Mouse (Mus musculus): Measurements from ENCODE around the gene Ankrd37.

Ankrd37 gene

DNA sequence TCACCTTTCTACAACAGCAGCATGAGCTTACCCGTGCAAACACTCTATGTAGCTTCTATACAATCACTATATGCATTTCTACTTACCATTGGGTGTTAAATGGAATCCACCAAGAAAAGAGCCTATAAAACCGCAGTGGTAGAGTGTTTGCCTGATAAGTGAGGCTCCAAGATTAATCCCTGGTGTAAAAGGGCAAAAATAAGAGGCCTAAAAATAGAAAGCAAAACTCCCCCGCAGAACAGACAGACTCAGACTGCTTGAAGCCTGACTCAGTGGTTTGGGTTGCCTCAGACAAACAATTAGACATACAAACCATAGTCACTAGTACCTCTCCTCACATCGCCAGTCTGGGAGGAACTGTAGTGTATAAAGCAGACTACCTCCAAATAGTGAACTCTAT, at the start of gene Ankrd37:
Gene Ankrd37, minus strand, starts transcription at position 112 of the 400 bp plus-strand sequence.
- no peak for DNase-seq

DNA sequence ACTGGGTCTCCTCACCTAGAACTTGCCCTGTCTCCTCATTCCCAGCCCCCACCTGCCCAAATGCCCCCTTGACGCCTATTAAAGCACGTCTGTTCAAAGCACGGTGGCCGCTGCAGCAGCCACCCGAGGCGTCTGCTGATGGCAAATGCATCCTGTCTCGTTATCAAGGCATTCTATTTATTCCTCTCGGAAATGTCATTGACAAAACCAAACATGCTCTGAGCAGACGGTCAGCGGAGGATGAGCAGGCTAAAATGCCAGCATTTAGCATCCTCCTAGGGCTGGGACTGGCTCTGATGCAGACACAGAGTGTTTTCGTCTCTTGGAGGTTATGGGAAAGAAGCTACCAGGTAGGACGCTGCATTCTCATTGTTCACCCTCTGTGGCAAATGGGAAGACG, 34.8 kb upstream of the Ankrd37 start:
- DNase-seq: no peak

DNA sequence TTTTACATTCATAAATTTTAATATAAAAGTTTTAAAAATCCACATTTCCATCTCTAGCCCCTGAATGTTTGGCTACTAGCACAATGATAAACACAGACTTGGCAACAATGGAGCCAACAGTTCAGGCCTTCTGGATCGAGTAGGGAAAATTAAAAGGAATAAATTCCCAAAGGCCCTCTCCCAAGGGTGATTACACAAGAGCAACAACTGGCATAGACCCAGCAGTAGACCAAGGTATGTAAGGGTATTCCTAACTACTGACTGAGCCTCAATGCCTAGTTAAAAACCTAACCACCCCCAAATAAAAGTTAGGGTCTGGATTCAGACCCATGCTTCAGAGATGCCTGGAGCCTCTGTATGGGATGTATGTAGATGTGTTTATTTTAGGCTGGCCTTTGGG, 34.2 kb upstream of the Ankrd37 start:
- no peak for DNase-seq

DNA sequence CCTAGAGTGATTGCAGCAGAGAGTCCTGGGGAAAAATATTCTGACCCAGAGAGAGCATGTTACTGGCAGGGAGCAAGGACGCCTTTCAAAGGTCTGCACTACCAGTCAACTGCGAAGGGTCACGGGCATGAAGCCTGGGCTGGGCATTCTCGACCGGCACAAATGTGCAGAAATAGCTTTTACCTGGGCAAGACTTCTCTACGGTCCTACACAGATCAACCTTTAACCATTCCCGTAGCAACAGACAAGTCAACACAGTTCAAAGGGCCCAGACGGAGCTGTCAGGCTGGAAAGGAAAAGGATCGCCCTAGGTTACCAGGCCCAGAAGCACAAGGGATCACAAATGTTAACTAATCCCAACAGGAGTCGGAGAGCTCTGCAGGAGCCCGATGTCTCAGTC, 30.7 kb upstream of the Ankrd37 start:
- no peak for DNase-seq

DNA sequence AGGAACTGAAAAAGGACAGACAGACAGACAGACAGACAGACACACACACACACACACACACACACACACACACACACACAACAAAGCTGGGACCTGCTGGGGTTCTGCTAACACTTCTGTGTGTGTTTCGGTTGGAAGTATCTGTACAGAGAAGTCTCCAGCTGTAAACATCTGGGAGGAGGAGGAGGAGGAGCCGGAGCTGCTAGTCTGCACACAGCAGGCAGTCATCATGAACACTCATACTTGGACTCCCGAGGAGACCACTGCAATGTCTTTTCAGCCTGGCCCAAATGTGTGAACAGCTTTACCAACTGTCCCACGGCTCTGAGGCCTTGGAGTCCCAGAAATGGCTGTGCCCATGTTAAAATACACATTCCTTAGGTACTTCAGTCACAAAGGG, 18.9 kb upstream of the Ankrd37 start:
- DNase-seq: peak; percentile 58 to 80

DNA sequence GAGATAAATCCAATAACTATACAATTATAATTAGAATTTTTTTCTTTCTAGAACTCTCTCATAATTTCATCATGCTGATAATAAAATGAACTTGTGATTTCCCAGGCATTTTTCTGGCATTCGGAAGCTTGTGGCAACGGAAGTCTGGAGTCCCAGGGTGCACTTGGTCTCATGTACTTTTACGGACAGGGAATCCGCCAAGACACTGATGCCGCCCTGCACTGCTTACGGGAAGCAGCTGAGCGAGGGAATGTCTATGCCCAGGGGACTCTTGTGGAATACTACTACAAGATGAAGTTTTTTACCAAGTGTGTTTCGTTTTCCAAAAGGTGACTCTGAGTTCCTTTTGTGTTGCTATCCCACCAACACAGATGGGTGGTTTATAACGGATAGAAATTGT, 17.3 kb upstream of the Ankrd37 start:
- no peak for DNase-seq

DNA sequence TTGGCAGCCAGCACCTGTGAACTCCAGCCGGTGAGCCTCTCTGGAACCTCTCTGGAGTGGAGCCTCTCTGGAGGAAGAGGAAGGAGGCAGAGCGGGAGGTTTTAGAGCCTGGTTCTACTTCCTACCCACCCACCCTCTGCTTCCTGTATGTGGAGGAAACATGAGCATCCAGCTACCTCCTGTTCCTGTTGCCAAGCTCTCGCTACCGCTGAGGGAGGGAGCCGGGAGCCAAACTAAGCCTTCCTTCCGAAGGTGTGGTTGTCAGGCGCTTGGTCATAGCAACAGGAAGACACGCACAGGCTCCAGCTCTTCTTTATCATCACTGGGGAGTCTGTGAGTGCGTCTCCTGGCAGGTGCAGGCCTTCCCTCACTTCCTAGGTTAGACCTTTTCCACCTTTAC, 16.7 kb upstream of the Ankrd37 start:
- DNase-seq: no peak

DNA sequence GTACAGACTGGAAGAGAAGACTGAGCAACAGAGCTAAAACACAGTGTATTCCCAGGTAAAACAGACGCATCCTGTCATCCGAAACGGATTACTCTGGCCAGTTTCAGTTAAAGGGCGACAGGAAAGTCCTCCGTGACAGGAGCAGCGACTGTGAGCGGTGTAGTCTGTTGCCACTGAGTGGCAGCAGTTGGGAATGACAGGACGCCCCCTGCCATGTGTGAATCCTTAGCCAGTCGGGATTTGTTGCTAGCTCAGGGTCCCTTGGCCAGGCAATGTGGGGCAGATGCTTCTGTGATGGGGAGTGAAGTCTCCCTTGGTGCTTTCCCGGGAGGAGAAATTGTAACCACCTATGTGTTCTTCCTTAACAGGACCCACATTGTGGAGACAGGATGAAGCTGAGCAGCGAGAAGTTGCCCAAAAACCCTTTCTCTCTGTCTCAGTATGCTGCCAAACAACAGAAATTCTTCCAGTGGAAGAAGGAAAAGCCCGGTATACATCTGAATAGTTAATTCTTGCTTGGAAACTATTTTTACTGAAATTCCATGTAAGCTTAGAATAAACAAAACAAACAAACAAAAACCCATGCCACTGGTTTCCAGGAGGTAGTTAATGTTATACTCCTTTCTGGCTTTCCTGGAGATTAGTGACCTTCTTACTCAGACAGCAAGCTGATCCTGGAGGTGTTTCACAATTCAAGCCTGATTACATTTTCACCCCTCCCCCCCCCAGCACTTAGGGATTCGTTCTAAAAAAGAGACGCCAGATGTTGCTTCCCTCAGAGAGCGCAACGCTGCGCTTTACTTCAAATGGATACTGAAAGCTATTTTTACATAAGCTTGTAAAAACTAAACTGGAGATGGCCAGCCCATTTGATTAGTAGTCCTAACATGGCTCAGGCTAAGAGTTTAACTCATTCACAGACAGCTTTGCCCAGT, 5.5 kb upstream of the Ankrd37 start:
- DNase-seq: peak; percentile 43 to 64

DNA sequence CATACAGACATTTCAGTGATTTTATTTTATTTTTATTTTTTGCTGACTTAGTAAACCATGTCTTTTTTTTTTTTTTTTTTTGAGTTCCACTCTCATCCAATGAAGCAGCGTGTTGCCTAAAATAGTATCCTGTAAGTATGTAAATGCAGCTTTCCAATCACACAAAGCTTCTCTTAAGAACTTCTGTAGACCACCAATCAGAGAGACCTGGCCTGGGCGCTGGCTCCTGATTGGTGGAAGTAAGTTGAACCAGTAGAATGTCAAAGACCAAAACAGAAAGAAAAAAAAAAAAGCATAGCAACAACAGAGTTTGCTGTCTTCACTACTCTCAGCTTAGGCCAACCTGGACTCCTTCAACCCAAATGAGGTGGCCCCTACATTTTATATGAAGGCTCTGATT, 4.8 kb upstream of the Ankrd37 start:
- DNase-seq: peak in 1 of 2 experiments; percentile 65

DNA sequence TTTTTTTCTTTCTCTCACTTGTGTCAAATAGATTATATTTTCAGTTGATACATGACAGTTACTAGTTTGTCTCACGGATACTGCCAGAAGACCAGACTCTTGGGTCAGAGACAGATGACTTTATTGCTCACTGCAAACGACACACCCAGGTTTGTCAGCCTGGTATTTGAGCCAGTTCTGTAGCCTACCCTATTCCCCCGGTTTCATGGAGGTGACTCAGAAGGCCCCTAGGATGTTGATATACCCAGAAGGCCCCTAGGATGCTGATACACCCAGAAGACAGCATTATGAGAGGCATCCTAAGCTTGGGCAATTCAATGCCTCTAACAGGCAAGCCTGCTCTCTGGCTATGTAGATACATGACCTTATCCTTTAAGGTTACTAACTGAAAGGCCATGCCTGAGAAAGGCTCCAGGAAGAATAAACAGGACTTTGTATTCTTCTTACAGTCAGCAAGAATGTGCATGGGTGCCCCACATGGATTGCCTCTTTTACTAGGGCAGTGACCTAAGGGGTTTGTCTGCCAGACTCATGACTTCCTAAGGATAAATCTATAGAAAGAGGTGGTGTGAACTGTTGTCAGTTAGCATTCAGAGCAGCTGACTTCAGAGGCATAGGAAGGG, 1.7 kb upstream of the Ankrd37 start:
- no peak for DNase-seq

DNA sequence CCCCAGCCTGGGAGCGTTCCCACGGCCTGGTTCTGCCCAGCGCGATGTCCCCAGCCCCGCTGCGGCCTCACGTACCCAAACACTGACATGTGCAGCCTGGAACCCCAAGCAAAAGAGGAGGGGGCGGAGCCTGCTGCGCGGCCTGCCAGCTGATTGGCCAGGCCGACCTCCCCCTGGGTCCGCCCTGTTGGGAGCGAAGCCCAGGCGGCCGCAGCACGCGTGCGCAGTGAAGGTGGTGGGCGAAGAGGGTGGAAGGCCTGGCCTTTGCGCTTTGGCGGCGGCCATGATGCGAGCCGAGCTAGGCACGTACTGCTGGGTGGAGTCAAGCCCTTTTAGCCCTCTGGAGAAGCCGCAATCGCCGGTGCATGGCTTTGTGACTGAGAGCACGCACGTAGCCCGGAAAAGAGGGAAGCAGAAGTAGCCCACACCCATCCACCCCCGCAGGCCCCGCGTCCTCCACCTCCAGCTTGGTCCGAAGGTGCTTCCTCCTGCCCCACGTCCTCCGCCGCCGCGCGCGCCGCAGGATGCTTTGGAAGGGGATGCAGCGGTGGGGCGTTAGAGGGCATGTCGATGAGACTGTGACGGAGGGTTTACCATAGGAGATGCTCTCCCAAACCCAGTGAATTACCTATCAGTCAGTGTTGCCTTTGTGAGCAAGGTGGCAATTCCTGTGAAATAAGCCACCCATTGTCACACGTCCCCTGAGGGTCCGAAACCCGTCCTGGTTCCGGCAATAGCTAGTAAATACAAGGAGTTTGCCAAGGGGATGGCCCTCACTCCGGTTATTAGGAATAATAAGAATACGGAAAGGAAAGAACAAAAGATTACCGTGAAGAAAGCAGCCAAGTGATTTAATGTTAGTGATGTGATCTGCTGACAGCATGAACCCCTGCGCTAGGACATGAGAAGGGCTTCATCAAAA, 5.5 kb downstream of the Ankrd37 start:
- DNase-seq: peak; percentile 99

DNA sequence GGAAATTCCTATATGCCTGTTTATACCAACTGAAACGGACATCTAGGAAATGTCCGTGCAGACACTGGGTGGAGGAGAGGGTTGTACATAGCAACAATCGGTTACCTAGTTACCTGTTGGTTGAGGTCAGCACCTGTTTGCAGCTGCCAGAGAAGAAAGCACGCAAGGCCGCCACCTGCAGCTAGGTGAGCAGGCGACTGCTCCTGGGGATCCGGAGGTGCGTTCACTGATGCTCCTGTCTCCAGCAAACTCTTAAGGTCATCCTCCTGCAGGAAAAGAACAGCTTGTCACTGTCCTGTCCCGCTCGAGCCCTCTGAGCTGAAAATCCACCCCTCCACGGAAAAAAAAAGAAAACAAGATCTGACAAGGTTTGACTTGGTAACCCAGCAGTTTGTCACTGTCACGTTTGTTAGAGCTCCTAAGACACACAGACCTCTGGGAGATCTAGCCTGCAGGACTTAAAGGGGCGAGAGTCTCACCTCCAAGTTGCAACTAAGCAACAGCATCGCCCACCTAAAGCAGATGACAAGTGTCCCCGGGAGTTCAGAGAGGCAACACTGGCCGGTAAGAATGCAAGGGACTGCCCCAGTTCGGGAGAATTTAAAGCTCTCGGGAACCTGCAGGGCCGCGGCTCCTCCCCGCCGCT, 6.2 kb downstream of the Ankrd37 start, which contains the start of gene Lrp2bp:
Gene Lrp2bp, plus strand, starts transcription at position 166 of the 646 bp plus-strand sequence.
- DNase-seq: peak; percentile 34 to 47

DNA sequence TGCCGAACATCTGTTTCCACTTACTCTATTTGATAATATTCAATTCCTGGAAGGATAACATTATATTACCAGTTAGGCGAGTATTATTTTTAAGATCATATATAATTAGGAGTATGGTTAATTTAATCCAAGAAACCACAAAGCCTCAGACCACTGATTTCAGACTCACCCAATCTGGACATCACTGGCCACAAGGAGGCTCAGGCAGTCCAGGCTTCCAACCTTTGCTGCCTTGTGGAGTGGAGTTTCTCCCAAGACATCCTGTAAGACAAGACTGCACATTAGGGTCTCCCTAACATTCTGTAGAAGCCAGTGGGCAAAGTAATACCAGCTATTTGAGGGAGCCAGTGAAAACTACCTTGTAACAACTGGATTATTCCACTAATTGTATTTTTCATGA, 7.3 kb downstream of the Ankrd37 start:
- DNase-seq: no peak

DNA sequence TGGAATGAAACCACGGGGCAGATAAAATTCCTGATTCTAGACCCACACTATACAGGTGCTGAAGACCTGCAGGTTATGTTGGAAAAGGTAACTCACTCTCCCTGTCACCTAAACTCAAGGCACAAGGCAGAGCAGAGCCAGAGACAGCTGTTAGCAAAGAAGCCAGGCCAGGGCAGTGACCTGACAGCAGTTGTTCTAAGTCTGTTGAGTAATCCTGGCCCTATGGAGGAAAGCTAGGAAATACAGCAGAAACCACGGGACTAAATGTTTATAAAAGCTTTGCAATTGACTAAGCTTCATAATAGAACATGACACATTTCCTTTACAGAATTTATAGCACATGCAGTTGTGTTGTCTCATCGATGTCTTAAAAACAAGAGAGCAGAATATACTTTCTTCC, 9.9 kb downstream of the Ankrd37 start:
- no peak for DNase-seq

DNA sequence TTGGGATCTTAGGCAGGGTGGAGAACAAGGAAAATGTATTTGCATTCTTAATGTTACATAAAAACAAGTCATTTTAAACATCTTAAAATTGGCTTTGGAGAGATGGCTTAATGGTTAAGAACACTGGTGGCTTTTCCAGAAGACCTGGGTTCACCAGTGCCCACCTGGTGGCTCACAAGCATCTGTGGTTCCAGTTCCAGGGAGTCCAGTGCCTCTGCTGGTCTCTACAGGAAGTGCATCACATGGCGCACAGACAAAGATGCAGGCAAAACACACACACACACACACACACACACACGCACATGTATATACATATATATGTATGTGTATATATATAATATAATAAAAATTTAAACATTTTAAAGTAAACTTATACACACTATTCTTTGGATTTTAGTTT, 11.4 kb downstream of the Ankrd37 start:
- peak in 1 of 2 experiments; percentile 16 for DNase-seq

DNA sequence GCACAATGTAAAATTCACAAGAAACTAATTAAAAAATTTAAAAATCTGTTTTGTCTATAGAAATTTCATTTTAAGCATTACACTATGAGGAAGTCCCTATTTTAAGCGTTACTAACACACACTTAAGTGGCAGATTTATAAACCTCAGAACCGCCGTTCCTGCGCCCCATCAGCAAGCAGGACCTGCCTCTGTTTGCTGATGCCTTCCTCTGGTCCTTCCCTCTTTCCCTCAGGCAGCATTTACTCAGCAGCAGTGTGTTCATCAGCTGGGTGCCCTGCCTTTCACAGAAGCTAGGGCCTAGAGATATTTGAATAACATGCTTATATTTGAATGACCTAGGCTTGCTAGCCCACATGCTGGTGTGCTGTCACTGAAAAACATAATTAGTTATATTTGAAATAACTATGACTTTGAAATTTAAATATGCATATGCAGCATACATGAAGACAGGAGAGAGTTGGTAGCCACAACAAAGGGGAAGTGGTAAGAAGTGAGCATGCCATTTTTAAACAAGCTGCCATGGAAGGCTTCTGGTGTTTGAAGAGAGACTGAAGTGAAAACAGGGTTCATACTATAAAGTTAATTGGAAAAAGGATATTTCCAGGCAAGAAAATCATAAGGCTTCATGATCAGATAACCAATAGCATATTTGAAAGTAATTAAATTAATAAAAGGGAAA, 14.7 kb downstream of the Ankrd37 start:
- no peak for DNase-seq

DNA sequence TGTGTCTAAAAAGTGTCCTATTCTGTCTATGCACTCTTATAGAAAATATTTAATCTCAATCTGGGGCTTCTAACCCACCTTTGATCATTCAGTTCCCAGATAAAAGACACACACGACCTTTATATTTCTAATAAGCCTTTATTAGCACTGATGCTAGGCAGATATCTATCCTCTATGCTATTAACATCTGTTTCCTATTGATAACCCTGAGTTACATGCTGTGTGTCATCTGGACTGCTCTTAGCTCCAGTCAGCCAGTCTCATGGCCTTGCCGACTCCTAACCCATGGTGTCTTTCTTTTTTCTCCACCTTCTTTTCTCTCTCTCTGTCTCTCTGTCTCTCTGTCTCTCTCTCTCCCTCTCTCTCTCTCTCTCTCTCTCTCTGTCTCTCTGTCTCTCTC, 17.3 kb downstream of the Ankrd37 start:
- DNase-seq: no peak

DNA sequence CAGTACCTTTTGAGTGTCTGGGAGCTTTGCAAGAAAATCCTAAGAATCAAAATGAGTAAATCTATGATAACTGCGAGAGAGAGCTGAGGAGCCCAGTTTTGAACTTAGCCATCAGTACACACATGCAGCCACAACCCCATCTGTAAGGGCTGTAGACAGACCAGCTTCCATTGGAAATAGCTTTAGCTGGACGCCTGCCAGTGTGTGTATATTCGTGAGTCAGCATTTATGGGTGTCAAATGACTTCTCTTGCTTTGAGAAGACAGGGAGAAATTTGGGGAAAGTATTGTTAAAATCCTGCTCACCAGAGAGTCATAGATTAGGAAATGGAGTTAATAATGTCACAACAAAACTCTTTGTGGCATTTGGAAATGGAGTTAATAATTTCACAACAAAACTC, 18.8 kb downstream of the Ankrd37 start:
- peak in 1 of 2 experiments; percentile 25 for DNase-seq

DNA sequence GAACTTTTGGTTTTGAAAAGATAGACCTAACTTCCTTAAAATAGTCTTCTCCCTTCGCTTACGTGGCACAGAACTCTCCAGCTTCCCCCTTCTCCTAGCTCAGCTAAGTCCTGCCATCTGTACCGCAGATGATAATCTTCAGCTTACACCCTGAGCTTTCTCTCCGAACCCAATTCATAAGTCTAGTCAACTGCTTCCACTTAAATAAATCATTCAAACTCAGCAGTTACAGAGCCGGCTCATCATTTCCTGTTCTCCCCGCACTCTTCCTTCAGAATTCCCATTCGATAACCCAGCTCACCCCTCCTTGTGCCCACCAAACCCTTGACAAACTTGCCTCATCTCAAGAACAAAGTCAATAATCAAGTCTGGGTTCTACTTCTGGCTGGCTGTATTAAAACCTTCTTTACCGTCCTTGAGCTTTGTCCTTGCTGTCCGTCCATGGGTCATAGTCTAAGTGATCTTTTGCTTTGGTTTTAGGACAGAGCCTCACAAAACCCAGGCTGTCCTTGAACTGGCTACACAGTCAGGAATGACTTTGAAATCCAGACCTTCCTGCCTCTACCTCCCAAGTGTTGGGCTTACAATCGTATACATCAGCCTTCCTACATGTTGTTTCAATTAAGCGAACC, 29.6 kb downstream of the Ankrd37 start:
- no peak for DNase-seq

DNA sequence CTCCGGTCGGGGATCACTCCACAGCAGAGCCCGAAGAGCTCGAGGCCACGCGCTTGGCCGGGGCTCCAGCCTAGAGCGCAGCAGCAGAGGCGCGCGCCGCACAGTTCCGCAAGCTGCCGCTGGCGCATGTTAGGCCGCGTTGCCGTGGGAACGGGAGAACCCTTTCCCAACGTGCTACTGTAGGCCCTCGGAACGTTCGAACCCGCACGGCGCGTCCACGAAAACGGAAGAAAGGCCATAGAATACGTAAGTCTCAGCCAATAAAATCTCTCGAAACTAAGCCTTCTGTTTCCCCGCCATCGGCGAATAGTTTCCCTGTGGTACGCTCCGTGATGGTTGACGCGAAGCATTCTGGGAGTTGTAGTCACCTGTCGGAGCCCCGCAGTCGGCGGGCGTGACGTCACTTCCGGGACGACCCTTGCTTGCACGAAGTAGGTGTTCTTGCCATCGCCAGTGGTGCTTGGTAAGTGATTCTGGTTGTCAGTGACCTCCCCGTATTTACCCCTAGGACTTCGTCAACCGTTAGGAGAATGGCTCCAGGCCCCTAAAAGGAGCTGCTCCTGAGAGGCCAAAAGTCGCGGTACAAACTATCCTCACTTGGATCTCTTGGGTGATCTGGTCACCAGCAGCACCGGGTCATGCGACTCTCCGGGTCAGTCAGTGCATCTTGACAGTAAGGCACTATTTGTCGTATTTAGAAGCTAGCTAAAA, 30.2 kb downstream of the Ankrd37 start, which contains the start of the genes 1700029J07Rik and Ufsp2:
Gene 1700029J07Rik, minus strand, starts transcription at position 127 of the 711 bp plus-strand sequence.
Gene Ufsp2, plus strand, starts transcription at position 403 of the 711 bp plus-strand sequence.
- peak; percentile 96 to 97 for DNase-seq
